Mouse (Mus musculus): ENCODE measurements around the gene Tead4. TPM values are rescaled to one million over a fixed set of nuclear protein-coding genes. Genes with fewer than 3 reads are reported as not detected.
A peak's percentile ranks its signal among the peaks of the same experiment; 100 is the strongest.
"Not testable (repeated sequence)": the region's sequence is repeated elsewhere in the genome, so short reads cannot be mapped to it uniquely, and the experiment has no call there.

Tead4 gene
- total RNA-seq (2021), result 1 to 10 TPM; 4.4 to 4.6 TPM
- long read RNA-seq, experiment 1, result 0 reads
- long read RNA-seq, experiment 2, partial matches to known transcripts, result 0 of 3 reads
- long read RNA-seq, experiment 2, other reads (novel, unspliced or antisense), result 3 of 3 reads

- DNase-seq, result peak; percentile 86
Measured at GRCm38 (mm10) chr6:128300134-128301001, at the start of gene Tead4. TSS of gene Tead4 (minus strand) at chr6:128300823.

- no peak for DNase-seq
Measured at GRCm38 (mm10) chr6:128349711-128350110, 49.1 kb upstream of the Tead4 start.

- no peak for DNase-seq
Measured at GRCm38 (mm10) chr6:128346782-128347181, 46.2 kb upstream of the Tead4 start.

GRCm38 (mm10) chr6:128345623-128346022 lies 45.0 kb upstream of the Tead4 start:
- DNase-seq, result no peak

- no peak for DNase-seq
Measured at GRCm38 (mm10) chr6:128341956-128342723, 41.5 kb upstream of the Tead4 start.

- DNase-seq, result no peak
Measured at GRCm38 (mm10) chr6:128338876-128339275, 38.3 kb upstream of the Tead4 start.

- no peak for DNase-seq
Measured at GRCm38 (mm10) chr6:128337467-128337866, 36.8 kb upstream of the Tead4 start.

- peak; percentile 85 for DNase-seq
Measured at GRCm38 (mm10) chr6:128334397-128335124, 33.9 kb upstream of the Tead4 start.

GRCm38 (mm10) chr6:128318317-128318716 lies 17.7 kb upstream of the Tead4 start:
- DNase-seq, result peak; percentile 68

- no peak for DNase-seq
Measured at GRCm38 (mm10) chr6:128315597-128315996, 15.0 kb upstream of the Tead4 start.

GRCm38 (mm10) chr6:128314796-128315195 lies 14.2 kb upstream of the Tead4 start:
- DNase-seq, result no peak

GRCm38 (mm10) chr6:128308311-128308710 lies 7.7 kb upstream of the Tead4 start:
- peak; percentile 69 for DNase-seq

GRCm38 (mm10) chr6:128304801-128305200 lies 4.2 kb upstream of the Tead4 start:
- DNase-seq, result no peak

GRCm38 (mm10) chr6:128302640-128303039 lies 2.0 kb upstream of the Tead4 start:
- DNase-seq, result not testable (repeated sequence)

GRCm38 (mm10) chr6:128301891-128302290 lies 1.3 kb upstream of the Tead4 start:
- no peak for DNase-seq

GRCm38 (mm10) chr6:128301458-128301857 lies 835 bp upstream of the Tead4 start:
- no peak for DNase-seq

GRCm38 (mm10) chr6:128299292-128300133 lies 1.1 kb downstream of the Tead4 start:
- DNase-seq, result no peak

GRCm38 (mm10) chr6:128298246-128298645 lies 2.4 kb downstream of the Tead4 start:
- DNase-seq, result no peak

GRCm38 (mm10) chr6:128296750-128297393 lies 3.8 kb downstream of the Tead4 start:
- no peak for DNase-seq

GRCm38 (mm10) chr6:128295876-128296749 lies 4.5 kb downstream of the Tead4 start:
- DNase-seq, result peak; percentile 74

All from adrenal gland, postnatal 10 days (tissue).